Mouse (Mus musculus) right cerebral cortex, postnatal 14 days (tissue): ENCODE data around the gene Spi1.
A peak's percentile ranks its signal among the peaks of the same experiment; 100 is the strongest.
"Not testable (repeated sequence)": the region's sequence is repeated elsewhere in the genome, so short reads cannot be mapped to it uniquely, and the experiment has no call there.

Experiments used
- DNase-seq: peaks from one replicate; pipeline ENCODE4 v3.0.0; 2022

The Spi1 gene

GRCm38 (mm10) chr2:91097015-91097414 lies 14.8 kb downstream of the Spi1 start:
- no peak for DNase-seq

GRCm38 (mm10) chr2:91098156-91098555 lies 16.0 kb downstream of the Spi1 start:
- no peak for DNase-seq

- peak; percentile 96 for DNase-seq
Measured at GRCm38 (mm10) chr2:91101124-91101740, 19.0 kb downstream of the Spi1 start.

- no peak for DNase-seq
Measured at GRCm38 (mm10) chr2:91108156-91108555, 26.0 kb downstream of the Spi1 start.

DNA sequence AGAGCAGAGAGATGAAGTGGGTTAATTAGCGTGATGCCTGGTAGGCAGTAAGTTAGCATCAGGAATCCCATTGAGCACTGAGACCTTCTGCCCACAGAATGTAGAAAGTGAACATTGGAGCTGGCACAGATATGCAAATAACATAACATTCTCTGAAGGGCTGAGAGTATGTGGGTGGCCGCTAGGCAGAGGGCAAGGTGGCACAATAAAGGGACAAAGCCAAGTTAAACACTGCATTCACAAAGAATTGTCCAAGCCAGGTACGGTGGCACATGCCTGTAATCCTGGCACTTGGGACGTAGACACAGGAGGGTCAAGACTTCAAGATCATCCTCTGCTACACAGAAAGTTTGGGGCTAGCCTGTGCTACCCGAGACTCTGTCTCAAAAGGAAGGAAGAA lies 27.1 kb downstream of the Spi1 start:
- no peak for DNase-seq

- no peak for DNase-seq
Measured at GRCm38 (mm10) chr2:91109807-91110385, 27.7 kb downstream of the Spi1 start.

DNA sequence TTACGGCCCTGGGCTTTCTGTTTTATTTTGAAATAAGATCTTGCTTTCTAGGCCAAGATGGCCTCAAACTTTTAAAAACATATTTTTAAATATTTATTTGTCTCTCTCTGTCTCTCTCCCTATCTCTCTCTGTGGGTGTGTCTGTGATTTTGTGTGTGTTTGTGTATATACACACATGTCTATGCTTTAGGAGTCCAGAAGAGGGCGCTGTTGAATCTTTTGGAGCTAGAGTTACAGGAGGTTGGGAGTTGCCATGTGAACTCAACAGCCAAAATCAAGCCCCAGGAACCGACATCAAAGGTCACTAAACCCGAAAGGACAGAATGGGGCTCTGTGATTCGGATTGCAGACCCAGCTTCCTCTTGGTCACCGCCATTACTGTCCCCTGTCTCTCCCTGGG lies 28.2 kb downstream of the Spi1 start:
- no peak for DNase-seq

DNA sequence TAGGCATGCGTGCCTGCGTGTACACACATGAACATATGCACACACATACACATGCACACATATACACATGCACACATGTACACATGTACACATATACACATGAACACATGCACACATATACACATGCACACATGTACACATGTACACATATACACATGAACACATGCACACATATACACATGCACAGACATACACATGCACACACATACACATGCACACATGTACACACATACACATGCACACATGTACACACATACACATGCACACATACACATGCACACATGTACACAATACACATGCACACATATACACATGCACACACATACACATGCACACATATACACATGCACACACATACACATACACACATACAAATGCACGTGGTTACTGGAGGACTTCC lies 29.6 kb downstream of the Spi1 start:
- DNase-seq, result not testable (repeated sequence)

DNA sequence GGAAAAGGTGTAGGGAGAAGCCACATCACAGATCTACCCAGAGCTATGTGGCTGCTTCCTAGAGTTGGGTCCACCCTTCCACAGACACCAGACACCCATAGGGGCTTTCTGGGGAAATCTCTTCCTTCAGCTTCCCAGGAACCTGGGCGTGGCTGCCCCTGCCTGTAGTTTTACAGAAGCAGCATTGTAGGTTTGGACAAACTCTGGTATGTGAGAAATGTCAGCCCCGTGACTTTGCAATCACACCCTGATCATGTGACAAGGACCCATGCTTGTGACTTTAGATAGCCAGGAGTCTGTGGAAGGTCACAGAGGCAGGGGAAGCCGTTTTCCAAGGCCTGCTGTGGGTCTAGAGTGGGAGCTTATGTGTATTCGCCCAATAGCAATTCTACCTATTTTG lies 30.3 kb downstream of the Spi1 start:
- DNase-seq, result no peak

DNA sequence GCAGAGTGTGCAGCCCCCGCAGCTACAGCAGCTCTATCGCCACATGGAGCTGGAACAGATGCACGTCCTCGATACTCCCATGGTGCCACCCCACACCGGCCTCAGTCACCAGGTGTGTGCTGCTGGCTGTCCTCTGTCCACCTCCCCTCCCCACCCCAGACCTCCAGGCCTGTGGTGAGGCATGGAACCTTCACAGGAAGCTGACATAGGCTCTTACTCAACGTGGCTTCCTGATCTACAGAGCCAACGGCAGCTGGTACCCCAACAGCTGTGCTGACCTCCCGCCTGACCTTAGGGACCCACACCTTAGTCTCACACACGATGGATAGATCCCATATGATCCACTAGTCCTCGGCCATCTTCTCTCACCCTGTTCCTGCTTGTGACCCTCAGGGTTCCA lies 31.1 kb downstream of the Spi1 start:
- DNase-seq, result no peak

DNA sequence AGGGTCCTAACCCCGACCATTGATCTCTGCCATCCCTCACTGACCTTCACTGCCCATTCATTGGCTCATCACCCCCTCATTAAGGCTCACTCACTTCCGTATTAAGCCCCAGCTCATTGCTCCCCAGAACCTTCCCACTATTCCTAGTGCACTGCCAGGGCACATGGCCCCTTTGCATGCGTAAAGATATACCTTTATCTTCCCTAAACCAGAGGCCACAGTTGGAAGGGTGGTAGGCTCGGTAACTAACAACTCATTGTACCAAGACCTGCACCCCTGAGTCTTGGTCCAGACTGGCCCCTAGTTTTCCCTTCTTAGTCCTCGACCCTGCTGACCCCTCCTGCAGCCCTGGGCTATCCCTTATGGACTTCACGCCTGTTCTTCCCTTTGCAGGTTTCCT lies 31.7 kb downstream of the Spi1 start:
- no peak for DNase-seq

- DNase-seq, result peak; percentile 96
Measured at GRCm38 (mm10) chr2:91114781-91115577, 32.8 kb downstream of the Spi1 start.

DNA sequence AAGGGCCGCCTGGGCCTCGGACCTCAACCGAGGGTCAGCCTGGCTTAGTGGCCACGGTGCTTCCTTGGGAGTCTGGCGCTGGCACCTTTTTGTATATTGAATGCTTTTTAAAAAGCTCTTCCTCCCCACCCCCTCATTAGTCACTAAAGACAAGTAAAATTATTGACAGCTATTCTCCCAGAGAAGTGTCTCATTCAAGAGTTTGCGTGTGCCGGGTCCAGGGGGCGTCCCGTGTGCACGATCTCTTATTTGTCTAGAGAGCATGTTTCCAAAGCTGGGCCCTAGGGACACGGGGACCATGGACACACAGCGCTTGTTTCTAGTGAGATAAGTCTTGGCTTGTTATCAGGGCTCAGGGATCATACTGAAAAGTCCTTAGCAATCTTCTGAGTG lies 33.4 kb downstream of the Spi1 start:
- no peak for DNase-seq

GRCm38 (mm10) chr2:91116842-91117241 lies 34.7 kb downstream of the Spi1 start:
- DNase-seq, result no peak

DNA sequence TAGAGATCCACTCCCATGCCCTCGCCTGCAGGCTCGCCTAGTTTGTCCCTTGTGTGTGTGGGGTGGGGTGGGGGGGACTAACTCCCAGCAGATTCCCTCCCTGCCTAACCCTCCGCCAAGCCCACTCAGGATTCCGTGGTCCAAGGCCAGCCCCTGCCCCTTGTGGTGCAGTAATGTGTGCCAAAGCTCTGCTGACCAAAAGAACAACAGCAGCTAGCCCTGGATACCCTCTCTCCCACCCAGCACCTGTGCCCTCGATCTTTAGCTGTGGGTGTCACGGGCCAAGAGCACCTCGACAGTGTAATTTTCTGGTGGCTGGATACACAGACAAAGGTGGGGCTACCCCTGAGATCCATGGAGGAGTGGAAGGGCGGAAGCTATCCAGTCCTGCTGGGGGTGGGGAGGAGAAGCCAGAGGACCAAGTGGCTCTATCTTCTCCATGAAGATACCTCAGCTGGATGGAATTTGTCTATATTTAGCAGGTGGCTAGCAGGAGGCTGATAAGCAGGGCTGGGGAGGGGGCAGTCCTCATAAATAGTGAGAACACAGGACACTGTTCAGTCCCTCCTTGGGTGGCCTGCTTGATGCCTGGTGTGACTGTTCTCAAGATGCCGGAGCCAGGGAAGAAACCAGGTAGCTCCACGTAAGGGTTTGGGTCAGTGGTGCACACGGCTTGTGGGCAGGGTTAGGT lies 35.5 kb downstream of the Spi1 start, which contains the start of gene Mybpc3:
Gene Mybpc3, plus strand, starts transcription at position 560 of the 691 bp plus-strand sequence.
- DNase-seq, result no peak

DNA sequence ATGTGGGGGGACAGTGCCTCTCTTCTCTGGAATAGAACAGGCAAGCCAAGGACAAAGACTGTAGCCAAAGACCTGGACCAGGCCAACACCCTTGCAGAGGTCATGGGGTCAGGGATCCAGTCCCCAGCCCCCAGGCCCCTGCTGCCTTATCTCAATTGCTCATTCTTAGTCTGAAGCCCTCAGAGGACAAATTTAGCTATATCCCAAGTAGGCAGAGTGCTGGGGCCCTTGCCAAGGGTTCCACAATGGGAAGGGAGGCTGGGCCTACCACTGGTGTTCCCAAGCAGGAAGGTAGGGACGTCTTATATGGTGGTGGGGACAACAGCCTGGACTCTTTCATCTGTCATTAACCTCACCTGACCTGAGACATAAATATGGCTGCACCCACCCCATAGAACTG lies 36.5 kb downstream of the Spi1 start:
- no peak for DNase-seq

DNA sequence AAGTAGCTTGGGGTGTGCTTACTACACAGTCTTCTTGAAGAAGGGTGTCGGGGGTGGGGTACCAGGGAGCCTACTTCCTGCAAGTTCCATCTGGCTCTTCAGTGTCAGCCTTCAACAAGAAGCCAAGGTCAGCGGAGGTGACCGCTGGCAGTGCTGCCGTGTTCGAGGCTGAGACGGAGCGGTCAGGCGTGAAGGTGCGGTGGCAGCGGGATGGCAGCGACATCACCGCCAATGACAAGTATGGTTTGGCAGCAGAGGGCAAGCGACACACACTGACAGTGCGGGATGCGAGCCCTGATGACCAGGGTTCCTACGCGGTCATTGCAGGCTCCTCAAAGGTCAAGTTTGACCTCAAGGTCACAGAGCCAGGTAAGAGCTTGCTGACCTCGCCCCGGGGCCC lies 36.9 kb downstream of the Spi1 start:
- no peak for DNase-seq

DNA sequence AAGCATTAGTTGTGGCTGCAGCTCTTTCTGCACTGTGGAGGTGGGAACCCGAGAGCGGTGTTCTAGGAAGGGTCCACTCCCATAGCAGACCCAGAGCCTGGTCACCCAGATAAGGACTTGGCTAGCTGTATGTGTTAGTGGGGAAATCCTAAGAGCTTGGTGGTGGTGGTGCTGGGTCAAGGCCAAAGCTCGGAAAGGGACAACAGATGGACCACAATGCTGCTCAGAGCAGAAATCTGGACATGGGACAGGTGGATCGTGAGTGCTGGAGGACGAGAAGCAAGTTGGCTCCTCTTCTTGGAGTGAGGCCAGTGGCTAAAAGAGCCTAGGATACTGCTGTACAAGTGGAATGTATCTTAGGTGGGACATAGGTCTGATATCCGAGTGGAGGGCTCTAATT lies 37.4 kb downstream of the Spi1 start:
- DNase-seq, result no peak

DNA sequence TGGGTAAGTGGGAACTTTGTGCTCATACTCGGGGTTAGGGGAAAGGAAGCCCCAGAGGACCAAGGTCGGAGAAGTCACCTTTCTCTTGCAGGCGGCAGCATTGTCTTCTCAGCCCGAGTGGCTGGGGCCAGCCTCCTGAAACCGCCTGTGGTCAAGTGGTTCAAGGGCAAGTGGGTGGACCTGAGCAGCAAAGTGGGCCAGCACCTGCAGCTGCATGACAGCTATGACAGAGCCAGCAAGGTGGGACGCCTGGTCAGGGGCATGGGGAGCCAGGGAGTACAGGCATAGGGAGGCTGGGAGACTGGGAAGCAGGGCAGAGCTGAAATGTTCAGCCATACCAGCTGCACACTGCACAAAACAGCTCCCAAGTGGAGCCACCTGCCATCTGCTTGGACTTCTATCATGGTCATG lies 38.1 kb downstream of the Spi1 start:
- no peak for DNase-seq

DNA sequence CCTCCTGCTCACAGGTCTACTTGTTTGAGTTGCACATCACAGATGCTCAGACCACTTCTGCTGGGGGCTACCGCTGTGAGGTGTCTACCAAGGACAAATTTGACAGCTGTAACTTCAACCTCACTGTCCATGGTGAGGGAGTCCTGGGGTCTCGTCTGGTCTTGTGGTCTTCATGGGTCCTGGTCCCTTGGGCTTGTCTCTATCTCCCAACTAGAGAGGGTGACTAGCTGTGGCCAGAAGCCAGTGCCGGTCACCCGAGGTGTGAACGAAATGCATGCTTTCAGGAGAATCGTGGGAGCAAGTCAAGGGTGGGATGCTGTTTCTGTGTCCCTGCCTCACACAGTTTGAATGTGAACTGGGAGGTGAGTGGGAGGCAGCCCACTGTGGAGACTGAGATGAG lies 38.8 kb downstream of the Spi1 start:
- DNase-seq, result no peak

- DNase-seq, result no peak
Measured at GRCm38 (mm10) chr2:91121497-91121896, 39.3 kb downstream of the Spi1 start.

GRCm38 (mm10) chr2:91123521-91123920 lies 41.3 kb downstream of the Spi1 start:
- no peak for DNase-seq

DNA sequence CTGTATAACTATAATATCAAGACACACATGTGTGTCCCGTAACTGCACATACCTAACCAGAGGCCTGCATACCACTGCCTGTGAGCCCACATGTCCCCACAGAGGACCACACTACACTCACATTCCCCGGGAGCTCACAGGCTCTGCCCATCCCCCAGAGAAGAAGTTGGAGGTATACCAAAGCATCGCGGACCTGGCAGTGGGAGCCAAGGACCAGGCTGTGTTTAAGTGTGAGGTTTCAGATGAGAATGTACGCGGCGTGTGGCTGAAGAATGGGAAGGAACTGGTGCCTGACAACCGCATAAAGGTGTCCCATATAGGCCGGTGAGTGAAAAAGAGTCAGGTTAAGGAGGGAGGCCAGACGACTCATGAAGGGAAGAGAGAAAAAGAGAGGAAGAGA lies 42.9 kb downstream of the Spi1 start:
- no peak for DNase-seq

GRCm38 (mm10) chr2:91128761-91129160 lies 46.6 kb downstream of the Spi1 start:
- no peak for DNase-seq
